Mouse (Mus musculus) limb, embryonic 14.5 days (tissue): ENCODE data around the gene Pifo. TPM values are rescaled to one million over a fixed set of nuclear protein-coding genes. Genes with fewer than 3 reads are reported as not detected.

Source experiments
- ATAC-seq: fragments of 200-750 bp; cut with Nextera tagmentation; 2 replicates; pipeline ENCODE4 v1.8.0; 2017; ENCODE audit warnings: low read depth, moderate number of reproducible peaks, moderate TSS enrichment; ENCODE audit not compliant: low FRiP score
- DNase-seq: peaks from one replicate; pipeline ENCODE4 v3.0.0-alpha.2; 2015; ENCODE audit warnings: low spot score
- H3K27ac ChIP-seq: fragments of 300-500 bp; sonication (generic); replicated peaks from 2 replicates; pipeline ENCODE4 v1.5.1; 2014; ENCODE audit warnings: low read depth, mild to moderate bottlenecking, low read length, moderate library complexity, mixed read lengths
- H3K27me3 ChIP-seq: fragments of 300-500 bp; sonication (generic); 2 replicates; pipeline ENCODE4 v1.6.1; 2014; ENCODE audit warnings: low read length, mixed read lengths; ENCODE audit not compliant: control insufficient read depth, insufficient read depth
- H3K36me3 ChIP-seq: fragments of 300-500 bp; sonication (generic); 2 replicates; pipeline ENCODE4 v1.6.1; 2014; ENCODE audit warnings: mild to moderate bottlenecking, low read length, moderate library complexity, mixed read lengths; ENCODE audit not compliant: control insufficient read depth, insufficient read depth
- H3K4me1 ChIP-seq: fragments of 300-500 bp; sonication (generic); 2 replicates; pipeline ENCODE4 v1.6.1; 2014; ENCODE audit warnings: antibody characterized with exemption, low read length, mixed read lengths; ENCODE audit not compliant: control insufficient read depth, insufficient read depth
- H3K4me2 ChIP-seq: fragments of 300-500 bp; sonication (generic); replicated peaks from 2 replicates; pipeline ENCODE4 v1.6.1; 2014; ENCODE audit warnings: low read depth, mild to moderate bottlenecking, low read length, moderate library complexity; ENCODE audit not compliant: severe bottlenecking
- H3K4me3 ChIP-seq: fragments of 300-500 bp; sonication (generic); replicated peaks from 2 replicates; pipeline ENCODE4 v1.5.1; 2014; ENCODE audit warnings: low read length
- H3K9ac ChIP-seq: fragments of 300-500 bp; sonication (generic); 2 replicates; pipeline ENCODE4 v1.6.1; 2014; ENCODE audit warnings: mild to moderate bottlenecking, low read depth, low read length, moderate library complexity; ENCODE audit not compliant: severe bottlenecking
- H3K9me3 ChIP-seq: fragments of 300-500 bp; sonication (generic); 2 replicates; pipeline ENCODE4 v1.6.1; 2016; ENCODE audit warnings: low read length; ENCODE audit not compliant: control insufficient read depth
- POLR2A ChIP-seq: fragments of 200-500 bp; IDR thresholded peaks from 2 replicates; pipeline ENCODE4 v1.8.0; 2012; ENCODE audit warnings: inconsistent platforms, mild to moderate bottlenecking, moderate library complexity, borderline replicate concordance; ENCODE audit not compliant: insufficient read depth, insufficient read length; ENCODE audit errors: extremely low read depth
- WGBS: fragments of 180-500 bp; shearing (Covaris S2); extraction: QIAGEN DNeasy Blood & Tissue Kit; methylation state at CpG from one replicate; pipeline ENCODE4 v1.1.7; 2014; 5-methylcytosine and 5-hydroxymethylcytosine counted together
- polyA plus RNA-seq, 2 experiments: library from polyadenylated mRNA; depleted of rRNA in 1 of 2; stranded (reverse) in 1 of 2; unstranded in 1 of 2; fragments of >200 nt; fragmentation: Nextera tagmentation in 1 of 2; extraction: Ambion mirVana in 1 of 2; gene quantifications; 2 replicates each; pipeline versions ENCODE4 v1.2.1 to v1.2.3; 2012 to 2014

Gene Pifo
- polyA plus RNA-seq, 2 experiments: 0.09 TPM; not detected in 1

- Histone ChIP-seq H3K36me3 (peaks cover 37% of the 10 kb centered on the region), H3K27ac (no peak overlapping the region), H3K4me3 (no peak overlapping the region; the same call in 1 of the 2 replicates), H3K27me3 (no peaks in the 10 kb centered on the region), H3K9me3 (no peaks in the 10 kb centered on the region), H3K4me1 (peaks cover 16% of the 10 kb centered on the region), H3K9ac (no peak overlapping the region), H3K4me2 (no peak overlapping the region)
- ATAC-seq (no peak), DNase-seq (no peak)
- 91% methylated on average over 1 of the region's 1 CpGs for WGBS
- no peak for TF ChIP-seq POLR2A
Observed at GRCm38 (mm10) chr3:105957235-105957634, 57.2 kb downstream of the Pifo start.

- no peak overlapping the region for H3K9ac ChIP-seq
- H3K27ac ChIP-seq: no peak overlapping the region
- TF ChIP-seq POLR2A: no peak
- no peak overlapping the region for H3K4me2 ChIP-seq
- ATAC-seq: no peak
- WGBS: 95% methylated on average over 7 of the region's 7 CpGs
- H3K9me3 ChIP-seq: no peaks in the 10 kb centered on the region
- peaks cover 78% of the 10 kb centered on the region for H3K36me3 ChIP-seq
- H3K27me3 ChIP-seq: no peaks in the 10 kb centered on the region
- no peak overlapping the region for H3K4me3 ChIP-seq
- no peaks in the 10 kb centered on the region for H3K4me1 ChIP-seq
- no peak for DNase-seq
Observed at GRCm38 (mm10) chr3:105951348-105951747, 63.1 kb downstream of the Pifo start.

Other genes with a start within 250 kb of the Pifo start
- 35.5 and 45.1 TPM in 2 replicates for gene Rap1a, start 213.3 kb downstream of the Pifo start, polyA plus RNA-seq (2012; rRNA removed)
- 73.9 and 77.7 TPM in 2 replicates for gene Rap1a, start 213.3 kb downstream of the Pifo start, polyA plus RNA-seq (2014; fragmentation: Nextera tagmentation; extraction: Ambion mirVana)
- 2.1 and 2.3 TPM in 2 replicates for gene Adora3, start 143.8 kb downstream of the Pifo start, polyA plus RNA-seq (2012; rRNA removed)
- gene Adora3, start 143.8 kb downstream of the Pifo start, polyA plus RNA-seq (2014; fragmentation: Nextera tagmentation; extraction: Ambion mirVana): 2.8 and 3.2 TPM in 2 replicates
- gene Tmigd3, start 143.7 kb downstream of the Pifo start, polyA plus RNA-seq (2012; rRNA removed): 0.21 TPM in 1 of 2 replicates, not detected in the other
- 0.23 and 0.33 TPM in 2 replicates for gene Tmigd3, start 143.7 kb downstream of the Pifo start, polyA plus RNA-seq (2014; fragmentation: Nextera tagmentation; extraction: Ambion mirVana)
- gene I830077J02Rik, start 82.0 kb downstream of the Pifo start, polyA plus RNA-seq (2012; rRNA removed): 0.41 and 0.69 TPM in 2 replicates
- gene I830077J02Rik, start 82.0 kb downstream of the Pifo start, polyA plus RNA-seq (2014; fragmentation: Nextera tagmentation; extraction: Ambion mirVana): 0.66 and 0.88 TPM in 2 replicates
- gene Wdr77, start 55.3 kb downstream of the Pifo start, polyA plus RNA-seq (2012; rRNA removed): 92.1 and 100 TPM in 2 replicates
- 107 and 111 TPM in 2 replicates for gene Wdr77, start 55.3 kb downstream of the Pifo start, polyA plus RNA-seq (2014; fragmentation: Nextera tagmentation; extraction: Ambion mirVana)
- 162 and 233 TPM in 2 replicates for gene Atp5f1, start 54.5 kb downstream of the Pifo start, polyA plus RNA-seq (2012; rRNA removed)
- gene Atp5f1, start 54.5 kb downstream of the Pifo start, polyA plus RNA-seq (2014; fragmentation: Nextera tagmentation; extraction: Ambion mirVana): 409 and 438 TPM in 2 replicates
- 3.4 and 3.6 TPM in 2 replicates for gene Ovgp1, start 40.9 kb downstream of the Pifo start, polyA plus RNA-seq (2012; rRNA removed)
- gene Ovgp1, start 40.9 kb downstream of the Pifo start, polyA plus RNA-seq (2014; fragmentation: Nextera tagmentation; extraction: Ambion mirVana): 0.37 and 0.94 TPM in 2 replicates
- 0.05 TPM in 1 of 2 replicates, not detected in the other for gene Chil5, start 18.2 kb upstream of the Pifo start, polyA plus RNA-seq (2012; rRNA removed)
- not detected in 2 replicates for gene Chil5, start 18.2 kb upstream of the Pifo start, polyA plus RNA-seq (2014; fragmentation: Nextera tagmentation; extraction: Ambion mirVana)
- 0.04 and 0.08 TPM in 2 replicates for gene Chia1, start 98.6 kb upstream of the Pifo start, polyA plus RNA-seq (2012; rRNA removed)
- gene Chia1, start 98.6 kb upstream of the Pifo start, polyA plus RNA-seq (2014; fragmentation: Nextera tagmentation; extraction: Ambion mirVana): not detected in 2 replicates
- 0.05 TPM in 1 of 2 replicates, not detected in the other for gene Chil3, start 152.9 kb upstream of the Pifo start, polyA plus RNA-seq (2012; rRNA removed)
- gene Chil3, start 152.9 kb upstream of the Pifo start, polyA plus RNA-seq (2014; fragmentation: Nextera tagmentation; extraction: Ambion mirVana): 0.19 TPM in 1 of 2 replicates, not detected in the other
- not detected in 2 replicates for gene Chil4, start 204.9 kb upstream of the Pifo start, polyA plus RNA-seq (2012; rRNA removed)
- not detected in 2 replicates for gene Chil4, start 204.9 kb upstream of the Pifo start, polyA plus RNA-seq (2014; fragmentation: Nextera tagmentation; extraction: Ambion mirVana)